In genomic region chr3:87501151-87501550, GRCm38 (mm10) we compare ENCODE assay signal across 24 mouse cellular contexts. TPM values are rescaled to one million over a fixed set of nuclear protein-coding genes. Genes with fewer than 3 reads are reported as not detected.
DNase-seq lines count a peak whose midpoint lies in the region; ATAC-seq and TF ChIP-seq lines count a peak whose summit lies in the region.
"Had no signal": no experiment of that assay in that cellular context is flagged by ENCODE, and none has a peak within 500 bp of the region (broad histone marks: within the 10 kb centered on the region; RNA-seq: fewer than 3 reads in every experiment).

No protein-coding gene starts in this region.

- H3K9ac ChIP-seq in limb, embryonic 11.5 days (ENCODE audit: low read length) = no peak overlapping the region
- H3K9ac ChIP-seq: forebrain, embryonic 15.5 days; hindbrain, embryonic 15.5 days; intestine, embryonic 15.5 days; liver, embryonic 14.5 days; lung, embryonic 14.5 days; neural tube, embryonic 15.5 days had no signal

- 51% methylated on average over 8 of the region's 8 CpGs for WGBS in limb, embryonic 11.5 days
- 63% methylated on average over 8 of the region's 8 CpGs for WGBS in limb, embryonic 10.5 days

- H3K9me3 ChIP-seq in limb, embryonic 11.5 days (ENCODE audit: control insufficient read depth, low read length) = no peaks in the 10 kb centered on the region
- H3K9me3 ChIP-seq in limb, embryonic 10.5 days (replicated peaks) = no peaks in the 10 kb centered on the region
- H3K9me3 ChIP-seq in E14TG2a.4 (ENCODE audit: low read length) = peaks cover 4% of the 10 kb centered on the region; the same call in 1 of the 2 replicates
- H3K9me3 ChIP-seq: forebrain, embryonic 15.5 days; hindbrain, embryonic 15.5 days; intestine, embryonic 15.5 days; neural tube, embryonic 15.5 days had no signal

- H3K4me3 ChIP-seq in limb, embryonic 11.5 days (ENCODE audit: low read depth, low read length) = no peak overlapping the region
- no peak overlapping the region for H3K4me3 ChIP-seq in limb, embryonic 10.5 days
- peak overlapping the region; percentile 3; the same call in 1 of the 2 replicates for H3K4me3 ChIP-seq in E14TG2a.4 (replicated peaks; ENCODE audit: low read length)
- H3K4me3 ChIP-seq: forebrain, embryonic 15.5 days; hindbrain, embryonic 15.5 days; intestine, embryonic 15.5 days; layer of hippocampus, adult 2 months; neural tube, embryonic 15.5 days had no signal

- H3K36me3 ChIP-seq in limb, embryonic 11.5 days (ENCODE audit: control insufficient read depth, insufficient read depth, low read length) = no peaks in the 10 kb centered on the region
- H3K36me3 ChIP-seq in limb, embryonic 10.5 days = no peaks in the 10 kb centered on the region
- no peaks in the 10 kb centered on the region for H3K36me3 ChIP-seq in E14TG2a.4 (ENCODE audit: insufficient read depth, low read length)
- H3K36me3 ChIP-seq: forebrain, embryonic 15.5 days; hindbrain, embryonic 15.5 days; intestine, embryonic 15.5 days; neural tube, embryonic 15.5 days had no signal

- peak; percentile 17 for DNase-seq in limb, embryonic 11.5 days (ENCODE audit: low spot score)
- no peak for DNase-seq in limb, embryonic 10.5 days (ENCODE audit: low spot score)
- DNase-seq in NIH3T3 (ENCODE audit: low read depth) = peak; percentile 0
- no peak for DNase-seq in gastrocnemius, adult 18-20 months (ENCODE audit: low spot score)
- no peak for DNase-seq in Muller cell, postnatal 12 days (ENCODE audit: inconsistent ontology term)
- DNase-seq: adrenal gland, postnatal 10 days; cerebellum, adult 18-20 months; cerebellum, postnatal 25 days; gastrocnemius, postnatal 36 days; heart, postnatal 4 days; kidney, postnatal 25 days; layer of hippocampus, postnatal 36 days; lung, embryonic 14.5 days; right cerebral cortex, adult 18-20 months; right cerebral cortex, postnatal 4 days had no signal

- no peak for TF ChIP-seq CTCF in E14TG2a.4 (conservative IDR thresholded peaks at IDR 0.05; ENCODE audit: low read length)

- no peaks in the 10 kb centered on the region for H3K4me1 ChIP-seq in limb, embryonic 11.5 days (ENCODE audit: control insufficient read depth, insufficient read depth, low read length)
- no peaks in the 10 kb centered on the region for H3K4me1 ChIP-seq in limb, embryonic 10.5 days
- peaks cover 55% of the 10 kb centered on the region for H3K4me1 ChIP-seq in E14TG2a.4 (replicated peaks; ENCODE audit: low read depth, low read length)
- H3K4me1 ChIP-seq: forebrain, embryonic 15.5 days; hindbrain, embryonic 15.5 days; intestine, embryonic 15.5 days had no signal

- H3K27me3 ChIP-seq in limb, embryonic 11.5 days (ENCODE audit: control insufficient read depth, insufficient read depth, low read length) = no peaks in the 10 kb centered on the region
- H3K27me3 ChIP-seq in limb, embryonic 10.5 days (ENCODE audit: low read depth, poor library complexity, severe bottlenecking) = 0 out of 2 replicates have a peak, but pooled peaks cover 6% of the 10 kb centered on the region
- peaks cover 7% of the 10 kb centered on the region for H3K27me3 ChIP-seq in E14TG2a.4 (ENCODE audit: insufficient read depth, low read length)
- H3K27me3 ChIP-seq: forebrain, embryonic 15.5 days; hindbrain, embryonic 15.5 days; intestine, embryonic 15.5 days had no signal

- H3K27ac ChIP-seq in limb, embryonic 11.5 days (replicated peaks; ENCODE audit: low read depth, low read length) = no peak overlapping the region
- no peak overlapping the region for H3K27ac ChIP-seq in limb, embryonic 10.5 days
- H3K27ac ChIP-seq: forebrain, embryonic 15.5 days; hindbrain, embryonic 15.5 days; intestine, embryonic 15.5 days; layer of hippocampus, adult 2 months; liver, embryonic 14.5 days; neural tube, embryonic 15.5 days had no signal

- H3K4me2 ChIP-seq in limb, embryonic 11.5 days (ENCODE audit: low read depth, severe bottlenecking) = no peak overlapping the region
- H3K4me2 ChIP-seq: forebrain, embryonic 15.5 days; hindbrain, embryonic 15.5 days; intestine, embryonic 15.5 days; lung, embryonic 14.5 days; neural tube, embryonic 15.5 days had no signal

- no peak for ATAC-seq in limb, embryonic 11.5 days (ENCODE audit: insufficient number of reproducible peaks, low FRiP score, low TSS enrichment, low read depth)
- 0 out of 2 replicates have a peak, but pooled peaks have one; percentile 5 for ATAC-seq in monocyte, adult 5-6 weeks (replicated peaks; ENCODE audit: insufficient number of reproducible peaks, low FRiP score, low TSS enrichment, poor library complexity, severe bottlenecking)
- ATAC-seq: forebrain, embryonic 15.5 days; intestine, embryonic 15.5 days; midbrain, embryonic 16.5 days had no signal

RNA-seq across cellular contexts. Expression of gene Etv3, which starts 24.1 kb away (rescaled TPM):
- 10.5 and 11.2 TPM in 2 replicates for polyA plus RNA-seq in limb, embryonic 11.5 days (2014; fragmentation: Nextera tagmentation; extraction: Ambion mirVana)
- 12.1 and 13.9 TPM in 2 replicates for polyA plus RNA-seq in limb, embryonic 10.5 days (2016; fragmentation: Nextera tagmentation; extraction: Ambion mirVana)
- 33.2 to 39.3 TPM (median 38.3 TPM) in 3 replicates for total RNA-seq in monocyte, adult 5-6 weeks (2017)
- 1 to 10 TPM; 9.5 to 9.7 TPM for total RNA-seq in gastrocnemius, adult 18-20 months (2021)

Comparison
In these comparisons a context has a peak if more than half of its experiments do, and no peak if none do; other contexts are left out.
1. DNase-seq: peak in limb, embryonic 11.5 days (single experiment) and NIH3T3 (single experiment); none in limb, embryonic 10.5 days (single experiment), gastrocnemius, adult 18-20 months (single experiment) and Muller cell, postnatal 12 days (single experiment).